Mouse (Mus musculus) cortical plate, adult 2 months (tissue): ENCODE measurements around the gene Mmel1. TPM values are rescaled to one million over a fixed set of nuclear protein-coding genes. Genes with fewer than 3 reads are reported as not detected.

Source experiments
- H3K27ac ChIP-seq: fragments of 200-500 bp; 2 replicates; pipeline ENCODE4 v1.5.1; 2012; ENCODE audit warnings: low read length, control low read depth, inconsistent platforms; ENCODE audit not compliant: insufficient read depth
- H3K4me1 ChIP-seq: fragments of 200-500 bp; 2 replicates; pipeline ENCODE4 v1.6.1; 2011; ENCODE audit warnings: low read length; ENCODE audit not compliant: control insufficient read depth, insufficient read depth
- H3K4me3 ChIP-seq: fragments of 200-500 bp; 2 replicates; pipeline ENCODE4 v1.5.1; 2011; ENCODE audit warnings: mild to moderate bottlenecking, low read length, control low read depth; ENCODE audit not compliant: insufficient read depth
- CTCF ChIP-seq: fragments of 200-500 bp; IDR thresholded peaks from 2 replicates; pipeline ENCODE4 v1.5.1; 2011; ENCODE audit warnings: mild to moderate bottlenecking, control low read depth, low read length; ENCODE audit not compliant: insufficient read depth; ENCODE audit errors: extremely low read depth
- POLR2A ChIP-seq: fragments of 200-500 bp; IDR thresholded peaks from 2 replicates; pipeline ENCODE4 v1.6.1; 2011; ENCODE audit warnings: mild to moderate bottlenecking, low read length, control low read depth; ENCODE audit not compliant: insufficient read depth; ENCODE audit errors: extremely low read depth
- polyA plus RNA-seq: library from polyadenylated mRNA; depleted of rRNA; stranded (reverse); fragments of >200 nt; gene quantifications from 2 replicates; pipeline ENCODE4 v1.2.3, GENCODE M21; 2012

The Mmel1 gene
- polyA plus RNA-seq, 1 experiment: 1.2 TPM

DNA sequence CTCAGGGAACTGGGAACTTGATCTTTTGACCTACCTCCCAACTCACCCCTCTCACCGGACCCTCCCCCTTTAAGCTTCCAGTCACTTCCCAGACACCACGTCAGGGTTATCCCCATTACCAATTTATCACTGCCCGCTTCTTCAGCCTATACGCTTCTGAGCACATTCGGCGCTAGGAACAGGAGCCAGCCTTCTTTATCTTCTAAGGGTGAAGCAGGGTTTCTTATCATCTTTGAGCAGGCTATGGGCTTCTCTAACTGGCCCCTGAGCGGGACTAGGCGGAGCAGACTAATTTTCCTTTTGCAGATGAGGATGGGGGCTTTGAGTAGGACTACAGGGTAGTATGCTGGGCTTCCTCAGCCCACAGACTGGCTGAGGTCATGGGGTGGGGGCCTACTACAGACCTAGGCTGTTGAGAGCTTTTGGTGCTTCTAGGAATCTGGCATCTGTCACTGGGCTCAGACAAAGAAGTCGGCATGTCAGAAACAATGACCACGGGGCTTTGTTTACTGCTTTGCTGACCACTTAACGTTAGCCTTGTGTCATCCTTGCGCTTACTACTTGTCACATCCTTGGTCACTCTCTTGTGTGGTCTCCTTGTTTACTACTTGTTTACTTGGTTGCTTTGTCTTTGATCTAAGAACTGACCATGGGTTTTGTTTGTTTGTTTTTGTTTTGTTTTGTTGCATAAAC is 59.2 kb downstream of the Mmel1 start, which contains the start of gene Tnfrsf14:
TSS of gene Tnfrsf14 (minus strand) at position 169 of the 693 bp plus-strand sequence.
- TF ChIP-seq POLR2A (no peak), CTCF (no peak)
- Histone ChIP-seq H3K27ac (peak within 1 kb of the TSS; percentile 60), H3K4me3 (no peak within 1 kb of the TSS), H3K4me1 (no peaks in the 10 kb centered on the region)

GRCm38 (mm10) chr4:154929088-154929660 is 59.8 kb downstream of the Mmel1 start:
- TF ChIP-seq POLR2A (no peak), CTCF (no peak)

GRCm38 (mm10) chr4:154933306-154933907 is 64.0 kb downstream of the Mmel1 start:
- Histone ChIP-seq H3K4me3 (no peak overlapping the region), H3K4me1 (peaks cover 2% of the 10 kb centered on the region; the same call in 1 of the 2 replicates), H3K27ac (no peak overlapping the region)
- TF ChIP-seq CTCF: no peak
- no peak for TF ChIP-seq POLR2A

More at GRCm38 (mm10) chr4:154929088-154929660, 59.8 kb downstream of the Mmel1 start:
- no peak overlapping the region for H3K4me3 ChIP-seq
- peak overlapping the region; percentile 51; the same call in 1 of the 2 replicates for H3K27ac ChIP-seq
- H3K4me1 ChIP-seq: no peaks in the 10 kb centered on the region

DNA sequence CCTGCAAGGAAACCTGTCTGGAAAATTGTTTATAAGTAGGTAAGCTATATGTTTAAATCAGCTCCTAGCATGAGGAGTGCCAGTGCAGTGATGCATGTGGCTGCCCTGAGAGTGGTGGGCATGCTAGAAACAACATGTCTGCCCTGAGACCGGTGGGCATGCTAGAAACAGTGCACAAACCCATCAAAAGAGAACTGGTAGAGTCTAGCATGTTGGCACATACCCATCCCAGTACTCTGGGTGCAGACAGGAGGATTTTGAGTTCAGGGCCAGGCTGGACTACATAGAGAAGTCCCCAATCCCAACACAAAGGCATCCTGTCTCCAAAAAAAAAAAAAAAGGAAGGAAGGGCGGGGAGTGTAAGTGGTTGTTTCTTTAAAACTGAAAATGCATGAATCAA is 65.4 kb downstream of the Mmel1 start:
- Histone ChIP-seq H3K27ac (no peak overlapping the region), H3K4me3 (no peak overlapping the region), H3K4me1 (peaks cover 2% of the 10 kb centered on the region; the same call in 1 of the 2 replicates)
- TF ChIP-seq POLR2A (no peak), CTCF (no peak)

- H3K4me3 ChIP-seq: no peak overlapping the region
- peaks cover 2% of the 10 kb centered on the region; the same call in 1 of the 2 replicates for H3K4me1 ChIP-seq
- no peak overlapping the region for H3K27ac ChIP-seq
- no peak for TF ChIP-seq POLR2A
- TF ChIP-seq CTCF: no peak
Observed at GRCm38 (mm10) chr4:154935788-154936187, 66.4 kb downstream of the Mmel1 start.

DNA sequence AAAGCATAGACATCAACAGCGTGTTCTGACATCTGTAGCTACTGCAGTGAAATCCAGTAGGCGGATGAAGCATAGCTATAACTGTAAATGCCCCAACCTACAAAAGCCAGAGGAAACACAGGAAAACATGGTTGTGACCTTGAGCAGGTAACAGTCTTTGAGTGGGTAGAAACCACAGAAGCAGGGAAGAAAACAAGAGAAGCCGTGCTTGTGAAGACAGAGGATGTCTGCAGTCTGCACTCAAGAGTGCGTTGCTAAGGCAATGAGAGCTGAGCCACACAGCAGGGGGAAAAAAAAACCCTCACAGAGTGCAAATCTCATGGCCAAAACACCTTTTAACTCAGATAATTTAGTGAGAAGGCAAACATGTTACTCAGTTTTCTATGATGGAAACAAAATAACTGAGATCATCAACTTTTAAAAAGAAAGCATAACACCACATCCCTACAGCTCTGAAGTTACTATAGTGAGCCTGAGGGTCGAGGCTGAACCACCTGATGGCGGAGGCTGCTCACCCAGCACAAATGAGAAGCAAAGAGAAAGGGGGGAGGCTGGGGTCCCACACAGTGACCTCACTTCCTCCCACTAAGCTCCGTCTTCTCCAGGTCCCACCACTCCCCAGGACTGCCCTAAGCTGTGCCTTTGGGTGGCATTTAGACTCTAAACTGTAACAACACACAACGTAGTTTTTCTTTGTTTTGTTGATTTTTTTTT is 67.3 kb downstream of the Mmel1 start:
- Histone ChIP-seq H3K27ac (no peak overlapping the region), H3K4me3 (no peak overlapping the region), H3K4me1 (peaks cover 2% of the 10 kb centered on the region; the same call in 1 of the 2 replicates)
- no peak for TF ChIP-seq POLR2A
- no peak for TF ChIP-seq CTCF

DNA sequence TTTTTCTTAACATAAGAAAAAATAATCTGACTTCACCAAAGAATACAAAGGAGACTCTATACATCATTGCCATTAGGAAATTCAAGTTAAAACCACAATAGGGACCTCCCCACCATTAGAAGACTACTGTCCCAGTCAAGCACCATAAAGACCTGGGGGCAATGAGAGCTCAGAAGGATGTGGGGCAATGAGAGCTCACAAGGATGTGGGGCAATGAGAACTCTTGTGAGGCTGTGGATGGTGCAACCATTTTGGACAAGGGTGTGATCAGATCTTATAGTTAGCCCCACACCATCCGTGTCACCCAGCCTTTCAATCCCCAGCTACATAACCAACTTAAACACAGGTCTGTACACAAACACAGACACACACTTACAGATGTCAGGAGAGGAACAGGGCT is 68.4 kb downstream of the Mmel1 start:
- TF ChIP-seq CTCF: no peak
- TF ChIP-seq POLR2A: no peak
- no peak overlapping the region for H3K4me3 ChIP-seq
- H3K4me1 ChIP-seq: peaks cover 2% of the 10 kb centered on the region; the same call in 1 of the 2 replicates
- H3K27ac ChIP-seq: no peak overlapping the region

GRCm38 (mm10) chr4:154940156-154940555 is 70.8 kb downstream of the Mmel1 start:
- Histone ChIP-seq H3K27ac (no peak overlapping the region), H3K4me1 (peaks cover 2% of the 10 kb centered on the region; the same call in 1 of the 2 replicates), H3K4me3 (no peak overlapping the region)
- TF ChIP-seq POLR2A (no peak), CTCF (no peak)

DNA sequence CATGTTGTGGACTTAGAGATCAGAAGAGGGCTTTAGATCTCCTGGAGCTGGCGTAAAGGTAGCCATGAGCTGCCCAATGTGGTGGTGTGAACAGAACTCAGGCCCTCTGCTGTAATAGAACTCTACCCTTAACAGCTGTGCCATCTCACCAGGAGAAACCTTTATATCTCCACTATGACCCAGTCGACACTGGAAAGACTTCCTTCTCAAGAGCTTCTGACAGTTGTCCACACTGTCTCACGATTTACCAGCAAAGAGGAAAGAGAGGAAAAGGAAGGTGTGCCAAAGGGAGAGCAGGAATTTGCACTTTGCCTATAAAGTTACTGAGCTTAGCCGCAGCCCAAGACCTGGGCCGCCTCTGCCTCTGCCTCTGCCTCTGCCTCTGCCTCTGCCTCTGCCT is 72.4 kb downstream of the Mmel1 start:
- H3K27ac ChIP-seq: no peak overlapping the region
- no peak overlapping the region for H3K4me3 ChIP-seq
- TF ChIP-seq CTCF (no peak), POLR2A (no peak)
- no peaks in the 10 kb centered on the region for H3K4me1 ChIP-seq
